Mouse (Mus musculus) right cerebral cortex, postnatal 36 days (tissue): ENCODE measurements around the gene Prss34.
A peak's percentile ranks its signal among the peaks of the same experiment; 100 is the strongest.

Experiments used
- DNase-seq, 2 experiments: peaks; one replicate each; pipeline ENCODE4 v3.0.0; 2022; ENCODE audit warnings: low spot score in 2 of 2, mixed read lengths in 1 of 2

Prss34 gene

GRCm38 (mm10) chr17:25318354-25318753 is 20.2 kb downstream of the Prss34 start, which contains the start of gene Prss29:
Gene Prss29, plus strand, starts transcription at chr17:25318654.
- DNase-seq = no peak

GRCm38 (mm10) chr17:25320819-25321218 is 22.6 kb downstream of the Prss34 start:
- DNase-seq = no peak

- DNase-seq = no peak
These were observed 24.7 kb downstream of the Prss34 start for GRCm38 (mm10) chr17:25322930-25323329.

GRCm38 (mm10) chr17:25332321-25332720 is 34.1 kb downstream of the Prss34 start:
- DNase-seq = no peak

GRCm38 (mm10) chr17:25333943-25334342 is 35.7 kb downstream of the Prss34 start:
- DNase-seq = peak; percentile 4 to 12

GRCm38 (mm10) chr17:25338218-25338617 is 40.0 kb downstream of the Prss34 start:
- no peak for DNase-seq

- DNase-seq = no peak
These were observed 41.8 kb downstream of the Prss34 start for GRCm38 (mm10) chr17:25340003-25340402.

- DNase-seq = no peak
These were observed 43.3 kb downstream of the Prss34 start for GRCm38 (mm10) chr17:25341490-25341889.

- no peak for DNase-seq
These were observed 47.3 kb downstream of the Prss34 start, which contains the start of gene Tpsab1 for GRCm38 (mm10) chr17:25345462-25345861. Gene Tpsab1, minus strand, starts transcription at chr17:25345562.
